Mouse (Mus musculus) urinary bladder, postnatal 36 days (tissue): ENCODE data around the gene Myrip.
"Not testable (repeated sequence)": the region's sequence is repeated elsewhere in the genome, so short reads cannot be mapped to it uniquely, and the experiment has no call there.

Source experiments
- DNase-seq, 2 experiments: peaks; one replicate each; pipeline ENCODE4 v3.0.0; 2022; ENCODE audit warnings: low spot score in 2 of 2, mixed read lengths in 1 of 2

Myrip gene

GRCm38 (mm10) chr9:120395188-120395587, 93.9 kb downstream of the Myrip start:
- DNase-seq: no peak

- no peak for DNase-seq
Observed at GRCm38 (mm10) chr9:120396579-120397185, 95.4 kb downstream of the Myrip start.

- DNase-seq: no peak
Observed at GRCm38 (mm10) chr9:120398289-120398688, 97.0 kb downstream of the Myrip start.

- DNase-seq: not testable (repeated sequence)
Observed at GRCm38 (mm10) chr9:120399537-120399936, 98.2 kb downstream of the Myrip start.

- no peak for DNase-seq
Observed at GRCm38 (mm10) chr9:120402368-120402767, 101.1 kb downstream of the Myrip start.

GRCm38 (mm10) chr9:120403661-120404060, 102.3 kb downstream of the Myrip start:
- DNase-seq: no peak

GRCm38 (mm10) chr9:120409663-120410181, 108.4 kb downstream of the Myrip start:
- DNase-seq: no peak

- peak; percentile 28 to 36 for DNase-seq
Observed at GRCm38 (mm10) chr9:120410421-120410820, 109.1 kb downstream of the Myrip start.

- peak; percentile 55 to 66 for DNase-seq
Observed at GRCm38 (mm10) chr9:120415504-120415903, 114.2 kb downstream of the Myrip start.

GRCm38 (mm10) chr9:120416151-120416550, 114.8 kb downstream of the Myrip start:
- DNase-seq: no peak

- no peak for DNase-seq
Observed at GRCm38 (mm10) chr9:120416729-120417128, 115.4 kb downstream of the Myrip start.

GRCm38 (mm10) chr9:120418582-120418981, 117.3 kb downstream of the Myrip start:
- no peak for DNase-seq

GRCm38 (mm10) chr9:120424567-120424966, 123.3 kb downstream of the Myrip start:
- DNase-seq: no peak

- DNase-seq: peak; percentile 26 to 30
Observed at GRCm38 (mm10) chr9:120425768-120426167, 124.5 kb downstream of the Myrip start.

- no peak for DNase-seq
Observed at GRCm38 (mm10) chr9:120428181-120428580, 126.9 kb downstream of the Myrip start.

GRCm38 (mm10) chr9:120433747-120434146, 132.4 kb downstream of the Myrip start:
- DNase-seq: peak; percentile 30 to 60

- no peak for DNase-seq
Observed at GRCm38 (mm10) chr9:120435841-120436240, 134.5 kb downstream of the Myrip start.

GRCm38 (mm10) chr9:120436854-120437253, 135.5 kb downstream of the Myrip start:
- no peak for DNase-seq

- DNase-seq: no peak
Observed at GRCm38 (mm10) chr9:120437266-120437876, 136.1 kb downstream of the Myrip start.

GRCm38 (mm10) chr9:120438350-120438749, 137.0 kb downstream of the Myrip start:
- no peak for DNase-seq

- no peak for DNase-seq
Observed at GRCm38 (mm10) chr9:120438781-120439180, 137.5 kb downstream of the Myrip start.

- no peak for DNase-seq
Observed at GRCm38 (mm10) chr9:120444642-120445041, 143.3 kb downstream of the Myrip start.

- DNase-seq: no peak
Observed at GRCm38 (mm10) chr9:120449696-120450329, 148.5 kb downstream of the Myrip start.
